ENCODE assay signal across 9 mouse cellular contexts in the genomic region with DNA sequence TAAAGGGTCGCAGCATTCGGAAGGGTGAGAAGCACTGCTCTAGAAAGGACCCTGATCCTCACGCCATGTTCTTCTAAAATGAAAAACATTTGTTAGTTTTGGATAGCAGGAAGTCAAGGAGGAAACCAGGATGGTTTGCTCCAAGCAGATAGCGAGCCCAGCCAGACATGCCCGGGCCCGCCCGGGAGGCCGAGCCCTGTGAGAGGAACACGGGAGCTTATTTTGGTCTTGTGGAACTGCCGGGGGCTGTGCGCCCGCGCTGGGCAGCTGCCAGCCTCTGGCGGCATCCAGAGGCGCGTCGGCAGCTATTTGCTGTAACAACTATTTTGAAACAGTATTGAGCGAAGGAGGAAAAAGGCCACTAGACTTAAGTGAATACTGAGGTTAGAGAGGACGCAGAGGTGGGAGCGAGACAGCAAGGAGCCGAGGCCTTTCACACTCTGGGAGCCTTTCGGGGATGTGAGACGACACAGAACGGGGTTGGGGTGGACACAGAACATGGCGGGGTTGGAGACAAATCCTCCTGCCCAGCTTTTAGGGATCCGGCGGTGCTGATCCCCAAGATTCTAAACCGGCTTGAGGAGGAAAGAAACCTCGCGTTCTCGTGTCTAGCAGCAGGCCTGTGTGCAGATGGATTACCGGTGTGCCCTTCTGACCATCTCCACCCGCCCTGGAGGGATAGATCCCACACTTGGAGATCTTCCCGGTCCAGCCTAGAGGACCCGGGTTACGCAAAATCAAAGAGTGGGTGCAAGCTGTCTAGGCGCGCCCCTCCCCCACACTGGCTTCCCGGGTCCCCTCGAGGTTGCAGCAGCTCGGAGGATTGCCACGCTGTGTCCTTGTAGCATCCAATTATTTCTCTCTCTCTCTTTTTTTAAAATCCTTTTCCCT. TPM values are rescaled to one million over a fixed set of nuclear protein-coding genes. Genes with fewer than 3 reads are reported as not detected.
DNase-seq lines count a peak whose midpoint lies in the region; ATAC-seq and TF ChIP-seq lines count a peak whose summit lies in the region.
"Had no signal": no experiment of that assay in that cellular context is flagged by ENCODE, and none has a peak within 500 bp of the region (broad histone marks: within the 10 kb centered on the region; RNA-seq: fewer than 3 reads in every experiment).

No protein-coding gene starts in this region.

- H3K9ac ChIP-seq in intestine, postnatal 0 days (ENCODE audit: low read depth, low read length) = peak overlapping the region; percentile 96
- H3K9ac ChIP-seq in limb, embryonic 13.5 days = peak overlapping the region; percentile 99
- peak overlapping the region; percentile 94 for H3K9ac ChIP-seq in midbrain, embryonic 16.5 days (ENCODE audit: low read depth, low read length)

- H3K4me2 ChIP-seq in intestine, postnatal 0 days (replicated peaks; ENCODE audit: low read depth) = peak overlapping the region; percentile 97
- H3K4me2 ChIP-seq in limb, embryonic 13.5 days (replicated peaks) = peak overlapping the region; percentile 99
- H3K4me2 ChIP-seq in midbrain, embryonic 16.5 days (ENCODE audit: low read length) = peak overlapping the region; percentile 88

- H3K27ac ChIP-seq in intestine, postnatal 0 days (ENCODE audit: low read depth, low read length) = peak overlapping the region; percentile 69
- H3K27ac ChIP-seq in limb, embryonic 13.5 days = peak overlapping the region; percentile 93
- H3K27ac ChIP-seq in midbrain, embryonic 16.5 days (ENCODE audit: low read length) = peak overlapping the region; percentile 65

- DNase-seq in layer of hippocampus, adult 11-12 months (ENCODE audit: low spot score) = peak; percentile 75
- DNase-seq in layer of hippocampus, adult 9-10 months (ENCODE audit: low spot score) = no peak
- peak; percentile 60 for DNase-seq in gonadal fat pad, adult 2 months (ENCODE audit: low read depth)
- DNase-seq in thymus, postnatal 14 days = peak; percentile 57

- WGBS in intestine, postnatal 0 days = 2% methylated on average over 40 of the region's 42 CpGs
- 1% methylated on average over 42 of the region's 42 CpGs for WGBS in limb, embryonic 13.5 days
- WGBS in midbrain, embryonic 16.5 days = under 1% methylated on average over 42 of the region's 42 CpGs

- no peaks in the 10 kb centered on the region for H3K9me3 ChIP-seq in intestine, postnatal 0 days (ENCODE audit: control insufficient read depth)
- H3K9me3 ChIP-seq in limb, embryonic 13.5 days = no peaks in the 10 kb centered on the region
- H3K9me3 ChIP-seq in midbrain, embryonic 16.5 days (replicated peaks; ENCODE audit: control insufficient read depth, low read length, poor library complexity, severe bottlenecking) = no peaks in the 10 kb centered on the region

- H3K4me1 ChIP-seq in intestine, postnatal 0 days (replicated peaks; ENCODE audit: control insufficient read depth, insufficient read depth, low read length) = peaks cover 28% of the 10 kb centered on the region
- H3K4me1 ChIP-seq in limb, embryonic 13.5 days = peaks cover 60% of the 10 kb centered on the region
- H3K4me1 ChIP-seq in midbrain, embryonic 16.5 days (ENCODE audit: control insufficient read depth, insufficient read depth, low read length) = peaks cover 55% of the 10 kb centered on the region

- H3K27me3 ChIP-seq in intestine, postnatal 0 days (replicated peaks; ENCODE audit: control insufficient read depth, insufficient read depth, low read length) = no peaks in the 10 kb centered on the region
- no peaks in the 10 kb centered on the region; the same call in 1 of the 2 replicates for H3K27me3 ChIP-seq in limb, embryonic 13.5 days
- H3K27me3 ChIP-seq in midbrain, embryonic 16.5 days (ENCODE audit: control insufficient read depth, insufficient read depth, low read depth, low read length) = no peaks in the 10 kb centered on the region
- H3K27me3 ChIP-seq: Patski had no signal

- peak overlapping the region; percentile 82 for H3K4me3 ChIP-seq in intestine, postnatal 0 days (ENCODE audit: low read depth, low read length)
- H3K4me3 ChIP-seq in limb, embryonic 13.5 days = peak overlapping the region; percentile 92
- H3K4me3 ChIP-seq in midbrain, embryonic 16.5 days (ENCODE audit: low read depth, low read length) = peak overlapping the region; percentile 63

- no peaks in the 10 kb centered on the region for H3K36me3 ChIP-seq in intestine, postnatal 0 days (ENCODE audit: control insufficient read depth, insufficient read depth)
- H3K36me3 ChIP-seq in limb, embryonic 13.5 days = no peaks in the 10 kb centered on the region
- H3K36me3 ChIP-seq in midbrain, embryonic 16.5 days (ENCODE audit: control insufficient read depth, insufficient read depth, low read length) = no peaks in the 10 kb centered on the region

- ATAC-seq in common myeloid progenitor, adult 5-6 weeks (replicated peaks; ENCODE audit: low read depth, poor library complexity, severe bottlenecking) = peak; percentile 33
- ATAC-seq in intestine, postnatal 0 days = no peak
- ATAC-seq in limb, embryonic 13.5 days (ENCODE audit: low FRiP score, low read depth) = no peak
- no peak for ATAC-seq in midbrain, embryonic 16.5 days

- TF ChIP-seq CTCF in intestine, postnatal 0 days (IDR thresholded peaks at IDR 0.05; ENCODE audit: low read depth) = no peak

RNA-seq across cellular contexts. Expression of gene Bahcc1, which starts 2.6 kb away (rescaled TPM):
- total RNA-seq in common myeloid progenitor, adult 5-6 weeks (2017) = 6.1 and 13.2 TPM in 2 replicates
- polyA plus RNA-seq in gonadal fat pad, adult 2 months (2012; rRNA removed) = 7.4 and 10.7 TPM in 2 replicates
- 3.1 and 4.2 TPM in 2 replicates for polyA plus RNA-seq in intestine, postnatal 0 days (2015; fragmentation: Nextera tagmentation; extraction: Ambion mirVana)
- 12.7 and 13.8 TPM in 2 replicates for polyA plus RNA-seq in limb, embryonic 13.5 days (2015; fragmentation: Nextera tagmentation; extraction: Ambion mirVana)
- 9.7 and 13.7 TPM in 2 replicates for polyA plus RNA-seq in midbrain, embryonic 16.5 days (2015; fragmentation: Nextera tagmentation; extraction: Ambion mirVana)
